Mouse (Mus musculus) cerebellum, adult 2 months (tissue): ENCODE measurements at regions not wholly inside any gene's neighbourhood (a gene's known extent, or its start where the extent isn't known, plus 50 kb on each side); places are given as distances from the start of the nearest gene placed in this dataset.

Experiments
- DNase-seq, 2 experiments: peaks; one replicate each; pipeline ENCODE4 v3.0.0; 2021
- H3K27ac ChIP-seq: fragments of 200-500 bp; 2 replicates; pipeline ENCODE4 v1.5.1; 2012; ENCODE audit warnings: low read length, control low read depth, inconsistent platforms; ENCODE audit not compliant: insufficient read depth
- H3K27me3 ChIP-seq: fragments of 200-500 bp; 2 replicates; pipeline ENCODE4 v1.6.1; 2012; ENCODE audit warnings: inconsistent platforms, mild to moderate bottlenecking, low read length, moderate library complexity; ENCODE audit not compliant: control insufficient read depth, insufficient read depth
- H3K4me1 ChIP-seq: fragments of 200-500 bp; 2 replicates; pipeline ENCODE4 v1.6.1; 2011; ENCODE audit warnings: low read length; ENCODE audit not compliant: control insufficient read depth, insufficient read depth
- H3K4me3 ChIP-seq: fragments of 200-500 bp; replicated peaks from 2 replicates; pipeline ENCODE3; 2011; ENCODE audit warnings: mild to moderate bottlenecking, low read depth, low read length, control low read depth; ENCODE audit not compliant: insufficient read depth
- CTCF ChIP-seq: fragments of 200-500 bp; IDR thresholded peaks from 2 replicates; pipeline ENCODE4 v1.5.1; 2011; ENCODE audit warnings: low read depth, mild to moderate bottlenecking, control low read depth, low read length, moderate library complexity, borderline replicate concordance; ENCODE audit not compliant: insufficient read depth
- POLR2A ChIP-seq: fragments of 200-500 bp; IDR thresholded peaks from 2 replicates; pipeline ENCODE4 v1.6.1; 2011; ENCODE audit warnings: low read length, control low read depth, borderline replicate concordance; ENCODE audit not compliant: insufficient read depth
- WGBS: fragments of 180-500 bp; shearing (Covaris S2); methylation state at CpG from one replicate; pipeline ENCODE4 v1.1.7; 2018; 5-methylcytosine and 5-hydroxymethylcytosine counted together

- DNase-seq = no peak
- TF ChIP-seq POLR2A = no peak
- TF ChIP-seq CTCF = no peak
- WGBS = 73% methylated on average over 3 of the region's 3 CpGs
- Histone ChIP-seq H3K27ac (no peak overlapping the region), H3K4me3 (no peak overlapping the region), H3K27me3 (no peaks in the 10 kb centered on the region; the same call in 1 of the 2 replicates), H3K4me1 (no peaks in the 10 kb centered on the region)
Observed at GRCm38 (mm10) chr8:78877423-78877822, 56.5 kb upstream of the Lsm6 start.

GRCm38 (mm10) chr8:78889708-78890107, 68.8 kb upstream of the Lsm6 start:
- Histone ChIP-seq H3K4me1 (no peaks in the 10 kb centered on the region), H3K27ac (no peak overlapping the region), H3K27me3 (no peaks in the 10 kb centered on the region), H3K4me3 (no peak overlapping the region)
- TF ChIP-seq CTCF (no peak), POLR2A (no peak)
- WGBS = 88% methylated on average over 6 of the region's 6 CpGs
- no peak for DNase-seq

GRCm38 (mm10) chr8:78890571-78890970, 69.6 kb upstream of the Lsm6 start:
- TF ChIP-seq CTCF (no peak), POLR2A (no peak)
- Histone ChIP-seq H3K4me3 (no peak overlapping the region), H3K27ac (no peak overlapping the region), H3K27me3 (no peaks in the 10 kb centered on the region), H3K4me1 (no peaks in the 10 kb centered on the region)
- 57% methylated on average over 4 of the region's 4 CpGs for WGBS
- no peak for DNase-seq

- H3K4me3 ChIP-seq = no peak overlapping the region
- TF ChIP-seq POLR2A (no peak), CTCF (peak; percentile 44; the same call in 1 of the 2 replicates)
- no peak overlapping the region for H3K27ac ChIP-seq
- no peaks in the 10 kb centered on the region for H3K27me3 ChIP-seq
- WGBS = 36% methylated on average over 7 of the region's 7 CpGs
- no peaks in the 10 kb centered on the region for H3K4me1 ChIP-seq
- DNase-seq = peak; percentile 54 to 57
Observed at GRCm38 (mm10) chr8:78899887-78900286, 78.9 kb upstream of the Lsm6 start.

- no peak for TF ChIP-seq CTCF
- TF ChIP-seq POLR2A = no peak
- 98% methylated on average over 1 of the region's 1 CpGs for WGBS
- no peak for DNase-seq
- no peak overlapping the region for H3K27ac ChIP-seq
- H3K4me3 ChIP-seq = no peak overlapping the region
- no peaks in the 10 kb centered on the region for H3K27me3 ChIP-seq
- H3K4me1 ChIP-seq = no peaks in the 10 kb centered on the region
Observed at GRCm38 (mm10) chr8:78903034-78903433, 82.1 kb upstream of the Lsm6 start.

GRCm38 (mm10) chr8:78907918-78908317, 87.0 kb upstream of the Lsm6 start:
- DNase-seq = no peak
- TF ChIP-seq CTCF = no peak
- no peak for TF ChIP-seq POLR2A
- 75% methylated on average over 1 of the region's 1 CpGs for WGBS
- Histone ChIP-seq H3K27me3 (no peaks in the 10 kb centered on the region), H3K4me3 (no peak overlapping the region), H3K4me1 (no peaks in the 10 kb centered on the region), H3K27ac (no peak overlapping the region)

GRCm38 (mm10) chr8:78911288-78911873, 90.4 kb upstream of the Lsm6 start:
- Histone ChIP-seq H3K4me1 (no peaks in the 10 kb centered on the region), H3K27me3 (no peaks in the 10 kb centered on the region; the same call in 1 of the 2 replicates), H3K4me3 (no peak overlapping the region), H3K27ac (no peak overlapping the region)
- 80% methylated on average over 11 of the region's 11 CpGs for WGBS
- TF ChIP-seq POLR2A = no peak
- TF ChIP-seq CTCF = no peak
- DNase-seq = no peak

GRCm38 (mm10) chr8:78912470-78912869, 91.5 kb upstream of the Lsm6 start:
- Histone ChIP-seq H3K4me1 (no peaks in the 10 kb centered on the region), H3K27ac (no peak overlapping the region), H3K4me3 (no peak overlapping the region), H3K27me3 (no peaks in the 10 kb centered on the region; the same call in 1 of the 2 replicates)
- TF ChIP-seq POLR2A = no peak
- WGBS = 46% methylated on average over 5 of the region's 5 CpGs
- DNase-seq = no peak
